In genomic region chr3:142706581-142707444, GRCm38 (mm10) we compare ENCODE assay signal across 24 mouse cellular contexts. TPM values are rescaled to one million over a fixed set of nuclear protein-coding genes. Genes with fewer than 3 reads are reported as not detected.
A peak's percentile ranks its signal among the peaks of the same experiment; 100 is the strongest.
DNase-seq lines count a peak whose midpoint lies in the region; ATAC-seq lines count a peak whose summit lies in the region.
"Had no signal": no experiment of that assay in that cellular context is flagged by ENCODE, and none has a peak within 500 bp of the region (broad histone marks: within the 10 kb centered on the region; RNA-seq: fewer than 3 reads in every experiment).

No protein-coding gene starts in this region.

- no peak overlapping the region for H3K4me3 ChIP-seq in liver, embryonic 12.5 days
- H3K4me3 ChIP-seq in liver, embryonic 11.5 days (ENCODE audit: low read depth, low read length): no peak overlapping the region
- H3K4me3 ChIP-seq: embryonic facial prominence, embryonic 10.5 days; forebrain, embryonic 13.5 days; heart, embryonic 13.5 days; hindbrain, embryonic 12.5 days had no signal

- H3K9ac ChIP-seq in liver, embryonic 12.5 days: no peak overlapping the region
- no peak overlapping the region for H3K9ac ChIP-seq in liver, embryonic 11.5 days (ENCODE audit: low read depth, low read length)
- H3K9ac ChIP-seq: forebrain, embryonic 13.5 days; forebrain, postnatal 0 days; heart, embryonic 13.5 days; hindbrain, embryonic 12.5 days had no signal

- H3K27me3 ChIP-seq in liver, embryonic 12.5 days (replicated peaks): peaks cover 3% of the 10 kb centered on the region
- H3K27me3 ChIP-seq in liver, embryonic 11.5 days (replicated peaks; ENCODE audit: control insufficient read depth, insufficient read depth, low read length): no peaks in the 10 kb centered on the region
- H3K27me3 ChIP-seq: heart, embryonic 13.5 days had no signal

- ATAC-seq in frontal cortex, adult (ENCODE audit: low TSS enrichment): peak; percentile 78
- ATAC-seq in liver, embryonic 12.5 days: peak; percentile 42; the same call in 1 of the 2 replicates
- no peak for ATAC-seq in liver, embryonic 11.5 days (replicated peaks; ENCODE audit: low FRiP score)
- ATAC-seq: CD4-positive, CD25-positive, alpha-beta regulatory T cell, adult 4 months; forebrain, embryonic 13.5 days; forebrain, postnatal 0 days; hindbrain, embryonic 16.5 days had no signal

- H3K36me3 ChIP-seq in liver, embryonic 12.5 days: no peaks in the 10 kb centered on the region; the same call in 1 of the 2 replicates
- no peaks in the 10 kb centered on the region for H3K36me3 ChIP-seq in liver, embryonic 11.5 days (ENCODE audit: control insufficient read depth, insufficient read depth, low read length)
- H3K36me3 ChIP-seq: embryonic facial prominence, embryonic 10.5 days; G1E; hindbrain, embryonic 12.5 days had no signal

- no peak for DNase-seq in frontal cortex, postnatal 10 days (ENCODE audit: low spot score in 2 of 2)
- DNase-seq in kidney, adult 18-20 months: peak; percentile 15
- DNase-seq in kidney, postnatal 25 days: no peak
- DNase-seq in liver, embryonic 11.5 days (ENCODE audit: low spot score): no peak
- peak; percentile 47 for DNase-seq in yolk sac, embryonic 10.5 days (ENCODE audit: low spot score)
- no peak for DNase-seq in embryo, embryonic 9.5 days (ENCODE audit: extremely low spot score)
- DNase-seq: adrenal gland, adult 8-10 months; B cell, adult 2 months; cerebellum, adult 18-20 months; cerebellum, adult 9-11 months; cerebellum, postnatal 36 days; forebrain, postnatal 0 days; gastrocnemius, postnatal 36 days; heart, adult 18-20 months; heart, postnatal 36 days had no signal

- 76% methylated on average over 17 of the region's 17 CpGs for WGBS in liver, embryonic 12.5 days (ENCODE audit: insufficient replicate concordance)
- 90% methylated on average over 17 of the region's 17 CpGs for WGBS in liver, embryonic 11.5 days

- H3K27ac ChIP-seq in liver, embryonic 12.5 days: no peak overlapping the region
- H3K27ac ChIP-seq in liver, embryonic 11.5 days (ENCODE audit: low read depth, low read length): no peak overlapping the region
- H3K27ac ChIP-seq: embryonic facial prominence, embryonic 10.5 days; forebrain, embryonic 13.5 days; heart, embryonic 13.5 days; hindbrain, embryonic 12.5 days had no signal

- H3K9me3 ChIP-seq in liver, embryonic 12.5 days (replicated peaks): no peaks in the 10 kb centered on the region
- H3K9me3 ChIP-seq in liver, embryonic 11.5 days (ENCODE audit: control insufficient read depth, low read length): no peaks in the 10 kb centered on the region
- H3K9me3 ChIP-seq: forebrain, embryonic 13.5 days; G1E; heart, embryonic 13.5 days; hindbrain, embryonic 12.5 days had no signal

- H3K4me1 ChIP-seq in liver, embryonic 12.5 days: 0 out of 2 replicates have a peak, but pooled peaks cover 12% of the 10 kb centered on the region
- no peaks in the 10 kb centered on the region; the same call in 1 of the 2 replicates for H3K4me1 ChIP-seq in liver, embryonic 11.5 days (replicated peaks; ENCODE audit: control insufficient read depth, insufficient read depth, low read length)
- H3K4me1 ChIP-seq: forebrain, embryonic 13.5 days; hindbrain, embryonic 12.5 days had no signal

- H3K4me2 ChIP-seq in liver, embryonic 12.5 days: no peak overlapping the region
- H3K4me2 ChIP-seq in liver, embryonic 11.5 days: no peak overlapping the region
- H3K4me2 ChIP-seq: forebrain, embryonic 13.5 days; heart, embryonic 13.5 days; hindbrain, embryonic 12.5 days had no signal

RNA-seq across cellular contexts. Expression of gene Kyat3, which starts 6.0 kb away (rescaled TPM):
- 9.5 and 11.0 TPM in 2 replicates for polyA plus RNA-seq in liver, embryonic 12.5 days (2016; fragmentation: Nextera tagmentation; extraction: Ambion mirVana)
- 13.5 and 16.6 TPM in 2 replicates for polyA plus RNA-seq in liver, embryonic 11.5 days (2014; fragmentation: Nextera tagmentation; extraction: Ambion mirVana)
- polyA plus RNA-seq: G1E had no signal

RNA-seq across cellular contexts. Expression of gene Gtf2b, which starts 58.0 kb away (rescaled TPM):
- 46.5 and 50.7 TPM in 2 replicates for polyA plus RNA-seq in liver, embryonic 12.5 days (2016; fragmentation: Nextera tagmentation; extraction: Ambion mirVana)
- polyA plus RNA-seq in liver, embryonic 11.5 days (2014; fragmentation: Nextera tagmentation; extraction: Ambion mirVana): 67.3 and 74.1 TPM in 2 replicates

Comparison
In these comparisons a context has a peak if more than half of its experiments do, and no peak if none do; other contexts are left out.
1. DNase-seq: peak in kidney, adult 18-20 months (single experiment) and yolk sac, embryonic 10.5 days (single experiment); none in frontal cortex, postnatal 10 days (0 of 2), kidney, postnatal 25 days (0 of 2), liver, embryonic 11.5 days (single experiment) and embryo, embryonic 9.5 days (single experiment).